Mouse (Mus musculus): ENCODE data around the gene Ccdc122.

- TF ChIP-seq CTCF (IDR thresholded peaks at IDR 0.05; ENCODE audit: borderline replicate concordance, control insufficient read depth, extremely low read depth, insufficient read depth, low read length, poor library complexity) (no peak), POLR2A (IDR thresholded peaks at IDR 0.05; ENCODE audit: control insufficient read depth, extremely low read depth, insufficient read depth, low read length, poor library complexity) (no peak)
Observed at GRCm38 (mm10) chr14:77011804-77012203, 24.8 kb upstream of the Ccdc122 start.

Measured in thymus, adult 2 months (tissue).